Mouse (Mus musculus) neural tube, embryonic 14.5 days (tissue): ENCODE data around the gene Col25a1. TPM values are rescaled to one million over a fixed set of nuclear protein-coding genes. Genes with fewer than 3 reads are reported as not detected.

Source experiments
- ATAC-seq: fragments of 200-750 bp; cut with Nextera tagmentation; 2 replicates; pipeline ENCODE4 v1.8.0; 2017; ENCODE audit warnings: low read depth, mild to moderate bottlenecking, moderate TSS enrichment, moderate library complexity
- H3K27ac ChIP-seq: fragments of 300-500 bp; sonication (generic); 2 replicates; pipeline ENCODE4 v1.5.1; 2014; ENCODE audit warnings: low read depth, mild to moderate bottlenecking, control low read depth, low read length, moderate library complexity, mixed read lengths
- H3K27me3 ChIP-seq: fragments of 300-500 bp; sonication (generic); 2 replicates; pipeline ENCODE4 v1.6.1; 2014; ENCODE audit warnings: low read length; ENCODE audit not compliant: control insufficient read depth, insufficient read depth
- H3K36me3 ChIP-seq: fragments of 300-500 bp; sonication (generic); 2 replicates; pipeline ENCODE4 v1.6.1; 2014; ENCODE audit warnings: low read length, mixed read lengths; ENCODE audit not compliant: control insufficient read depth, insufficient read depth
- H3K4me1 ChIP-seq: fragments of 300-500 bp; sonication (generic); 2 replicates; pipeline ENCODE4 v1.6.1; 2014; ENCODE audit warnings: low read length; ENCODE audit not compliant: control insufficient read depth, insufficient read depth
- H3K4me2 ChIP-seq: fragments of 300-500 bp; sonication (generic); 2 replicates; pipeline ENCODE4 v1.6.1; 2014; ENCODE audit warnings: mild to moderate bottlenecking, low read depth, low read length, control low read depth
- H3K4me3 ChIP-seq: fragments of 300-500 bp; sonication (generic); 2 replicates; pipeline ENCODE4 v1.5.1; 2014; ENCODE audit warnings: low read depth, low read length, control low read depth, mixed read lengths
- H3K9ac ChIP-seq: fragments of 300-500 bp; sonication (generic); replicated peaks from 2 replicates; pipeline ENCODE4 v1.6.1; 2014; ENCODE audit warnings: low read depth, mild to moderate bottlenecking, control low read depth, low read length, mixed read lengths
- H3K9me3 ChIP-seq: fragments of 300-500 bp; sonication (generic); 2 replicates; pipeline ENCODE4 v1.6.1; 2016; ENCODE audit warnings: low read length; ENCODE audit not compliant: control insufficient read depth
- WGBS: fragments of 180-500 bp; shearing (Covaris S2); extraction: QIAGEN DNeasy Blood & Tissue Kit; methylation state at CpG from one replicate; pipeline ENCODE4 v1.1.7; 2014; 5-methylcytosine and 5-hydroxymethylcytosine counted together
- polyA plus RNA-seq: library from polyadenylated mRNA; unstranded; fragments of >200 nt; fragmentation: Nextera tagmentation; extraction: Ambion mirVana; gene quantifications from 2 replicates; pipeline ENCODE4 v1.2.1, GENCODE M21; 2014

The Col25a1 gene
- polyA plus RNA-seq, 1 experiment from 2014 or later = 10.5 TPM

GRCm38 (mm10) chr3:130541541-130541940 lies 410.2 kb downstream of the Col25a1 start:
- ATAC-seq = no peak
- Histone ChIP-seq H3K9me3 (no peaks in the 10 kb centered on the region), H3K4me3 (no peak overlapping the region), H3K27ac (no peak overlapping the region), H3K36me3 (no peaks in the 10 kb centered on the region), H3K4me2 (no peak overlapping the region), H3K9ac (no peak overlapping the region), H3K27me3 (no peaks in the 10 kb centered on the region), H3K4me1 (no peaks in the 10 kb centered on the region)
- WGBS = 69% methylated on average over 1 of the region's 1 CpGs

- no peak overlapping the region for H3K4me3 ChIP-seq
- no peak overlapping the region for H3K9ac ChIP-seq
- WGBS = 81% methylated on average over 3 of the region's 3 CpGs
- H3K4me2 ChIP-seq = no peak overlapping the region
- no peaks in the 10 kb centered on the region for H3K9me3 ChIP-seq
- ATAC-seq = no peak
- no peaks in the 10 kb centered on the region for H3K4me1 ChIP-seq
- no peaks in the 10 kb centered on the region for H3K36me3 ChIP-seq
- no peaks in the 10 kb centered on the region for H3K27me3 ChIP-seq
- no peak overlapping the region for H3K27ac ChIP-seq
These were observed 414.7 kb downstream of the Col25a1 start for GRCm38 (mm10) chr3:130545995-130546394.

- Histone ChIP-seq H3K4me3 (no peak overlapping the region), H3K27me3 (no peaks in the 10 kb centered on the region), H3K9me3 (no peaks in the 10 kb centered on the region), H3K27ac (no peak overlapping the region), H3K9ac (no peak overlapping the region), H3K36me3 (no peaks in the 10 kb centered on the region), H3K4me2 (no peak overlapping the region), H3K4me1 (no peaks in the 10 kb centered on the region)
- WGBS = 83% methylated on average over 7 of the region's 7 CpGs
- no peak for ATAC-seq
These were observed 417.8 kb downstream of the Col25a1 start for GRCm38 (mm10) chr3:130549066-130549465.

GRCm38 (mm10) chr3:130556263-130556662 lies 425.0 kb downstream of the Col25a1 start:
- Histone ChIP-seq H3K4me1 (no peaks in the 10 kb centered on the region), H3K27ac (no peak overlapping the region), H3K27me3 (no peaks in the 10 kb centered on the region), H3K4me2 (no peak overlapping the region), H3K9ac (no peak overlapping the region), H3K4me3 (no peak overlapping the region), H3K36me3 (no peaks in the 10 kb centered on the region), H3K9me3 (no peaks in the 10 kb centered on the region)
- no peak for ATAC-seq
- 63% methylated on average over 1 of the region's 1 CpGs for WGBS

- WGBS = 94% methylated on average over 6 of the region's 6 CpGs
- H3K27ac ChIP-seq = no peak overlapping the region
- H3K4me3 ChIP-seq = no peak overlapping the region
- no peak overlapping the region for H3K9ac ChIP-seq
- H3K27me3 ChIP-seq = no peaks in the 10 kb centered on the region
- H3K4me2 ChIP-seq = no peak overlapping the region
- H3K9me3 ChIP-seq = no peaks in the 10 kb centered on the region
- no peaks in the 10 kb centered on the region for H3K4me1 ChIP-seq
- H3K36me3 ChIP-seq = no peaks in the 10 kb centered on the region
- no peak for ATAC-seq
These were observed 434.3 kb downstream of the Col25a1 start for GRCm38 (mm10) chr3:130565586-130565985.

GRCm38 (mm10) chr3:130568331-130569095 lies 437.2 kb downstream of the Col25a1 start:
- no peaks in the 10 kb centered on the region for H3K9me3 ChIP-seq
- H3K4me3 ChIP-seq = no peak overlapping the region
- no peak overlapping the region for H3K27ac ChIP-seq
- H3K4me1 ChIP-seq = no peaks in the 10 kb centered on the region
- no peaks in the 10 kb centered on the region for H3K36me3 ChIP-seq
- 56% methylated on average over 16 of the region's 16 CpGs for WGBS
- H3K9ac ChIP-seq = no peak overlapping the region
- no peak for ATAC-seq
- no peak overlapping the region for H3K4me2 ChIP-seq
- H3K27me3 ChIP-seq = no peaks in the 10 kb centered on the region

- Histone ChIP-seq H3K9ac (no peak overlapping the region), H3K27me3 (no peaks in the 10 kb centered on the region), H3K4me2 (no peak overlapping the region), H3K4me1 (no peaks in the 10 kb centered on the region), H3K36me3 (no peaks in the 10 kb centered on the region), H3K9me3 (no peaks in the 10 kb centered on the region), H3K4me3 (no peak overlapping the region), H3K27ac (no peak overlapping the region)
- WGBS = 68% methylated on average over 5 of the region's 5 CpGs
- ATAC-seq = no peak
These were observed 441.9 kb downstream of the Col25a1 start for GRCm38 (mm10) chr3:130573243-130573642.

- H3K9ac ChIP-seq = no peak overlapping the region
- no peaks in the 10 kb centered on the region for H3K27me3 ChIP-seq
- H3K27ac ChIP-seq = no peak overlapping the region
- H3K4me1 ChIP-seq = no peaks in the 10 kb centered on the region
- no peak overlapping the region for H3K4me3 ChIP-seq
- no peaks in the 10 kb centered on the region for H3K9me3 ChIP-seq
- WGBS = 25% methylated on average over 5 of the region's 5 CpGs
- no peaks in the 10 kb centered on the region for H3K36me3 ChIP-seq
- no peak overlapping the region for H3K4me2 ChIP-seq
- no peak for ATAC-seq
These were observed 443.4 kb downstream of the Col25a1 start for GRCm38 (mm10) chr3:130574652-130575051.

- H3K4me3 ChIP-seq = no peak overlapping the region
- H3K4me1 ChIP-seq = no peaks in the 10 kb centered on the region
- no peaks in the 10 kb centered on the region for H3K9me3 ChIP-seq
- no peaks in the 10 kb centered on the region for H3K27me3 ChIP-seq
- no peaks in the 10 kb centered on the region for H3K36me3 ChIP-seq
- H3K27ac ChIP-seq = no peak overlapping the region
- no peak for ATAC-seq
- H3K9ac ChIP-seq = no peak overlapping the region
- WGBS = 67% methylated on average over 6 of the region's 6 CpGs
- H3K4me2 ChIP-seq = no peak overlapping the region
These were observed 445.4 kb downstream of the Col25a1 start for GRCm38 (mm10) chr3:130576683-130577082.
